Mouse (Mus musculus) E14TG2a.4 (cell line): ENCODE measurements around the gene Cfap221.
A peak's percentile ranks its signal among the peaks of the same experiment; 100 is the strongest.

Experiments
- H3K27me3 ChIP-seq: 2 replicates; pipeline ENCODE4 v1.6.1; 2014; ENCODE audit warnings: low read length, control low read depth; ENCODE audit not compliant: insufficient read depth
- H3K36me3 ChIP-seq: 2 replicates; pipeline ENCODE4 v1.6.1; 2014; ENCODE audit warnings: low read length, control low read depth; ENCODE audit not compliant: insufficient read depth
- H3K4me1 ChIP-seq: replicated peaks from 2 replicates; pipeline ENCODE4 v1.6.1; 2014; ENCODE audit warnings: low read depth, low read length, control low read depth
- H3K4me3 ChIP-seq: replicated peaks from 2 replicates; pipeline ENCODE4 v1.5.1; 2014; ENCODE audit warnings: mild to moderate bottlenecking, low read length
- H3K9me3 ChIP-seq: 2 replicates; pipeline ENCODE4 v1.6.1; 2014; ENCODE audit warnings: low read length, control low read depth
- CTCF ChIP-seq: conservative IDR thresholded peaks from 2 replicates; pipeline ENCODE4 v1.5.1; 2014; ENCODE audit warnings: low read length
- NANOG ChIP-seq: IDR thresholded peaks from 2 replicates; pipeline ENCODE4 v1.6.1; 2014; ENCODE audit warnings: borderline replicate concordance, low read length, mixed read lengths
- POU5F1 ChIP-seq: IDR thresholded peaks from 2 replicates; pipeline ENCODE4 v1.6.1; 2014; ENCODE audit warnings: low read length, borderline replicate concordance

The Cfap221 gene

DNA sequence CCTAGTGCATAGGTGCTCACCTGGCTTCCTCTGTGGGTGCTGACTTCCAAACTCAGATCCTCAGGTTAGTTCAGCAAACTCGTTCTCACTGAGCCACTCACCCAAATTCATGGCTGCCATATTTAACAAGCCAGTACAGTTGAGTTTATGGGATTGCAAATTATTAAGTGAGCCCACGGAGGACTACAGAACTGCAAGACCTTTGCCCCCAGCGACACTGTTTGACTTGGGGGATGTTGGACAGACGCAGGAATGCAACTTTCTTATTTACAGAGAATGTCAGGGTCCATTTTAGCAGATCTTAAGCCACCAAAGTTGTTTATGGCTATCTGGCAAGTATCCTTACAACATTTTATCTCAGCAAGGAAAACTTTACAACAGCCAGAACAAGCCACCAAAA, 21.9 kb downstream of the Cfap221 start:
- Histone ChIP-seq H3K4me3 (no peak overlapping the region), H3K9me3 (no peaks in the 10 kb centered on the region), H3K4me1 (no peaks in the 10 kb centered on the region; the same call in 1 of the 2 replicates), H3K36me3 (no peaks in the 10 kb centered on the region), H3K27me3 (peaks cover 11% of the 10 kb centered on the region)
- TF ChIP-seq CTCF (no peak), POU5F1 (no peak), NANOG (no peak)

GRCm38 (mm10) chr1:119973117-119973516, 23.9 kb downstream of the Cfap221 start:
- Histone ChIP-seq H3K4me3 (no peak overlapping the region), H3K4me1 (no peaks in the 10 kb centered on the region; the same call in 1 of the 2 replicates), H3K27me3 (peaks cover 11% of the 10 kb centered on the region), H3K36me3 (no peaks in the 10 kb centered on the region), H3K9me3 (no peaks in the 10 kb centered on the region)
- TF ChIP-seq POU5F1 (no peak), NANOG (no peak), CTCF (no peak)

- Histone ChIP-seq H3K4me1 (no peaks in the 10 kb centered on the region), H3K9me3 (no peaks in the 10 kb centered on the region), H3K36me3 (no peaks in the 10 kb centered on the region), H3K4me3 (no peak overlapping the region), H3K27me3 (peaks cover 13% of the 10 kb centered on the region)
- TF ChIP-seq POU5F1 (no peak), CTCF (peak; percentile 15; the same call in 1 of the 2 replicates), NANOG (no peak)
Observed at GRCm38 (mm10) chr1:119965804-119966514, 31.1 kb downstream of the Cfap221 start.

- peaks cover 9% of the 10 kb centered on the region for H3K27me3 ChIP-seq
- no peaks in the 10 kb centered on the region for H3K9me3 ChIP-seq
- H3K4me1 ChIP-seq = no peaks in the 10 kb centered on the region
- no peak overlapping the region for H3K4me3 ChIP-seq
- H3K36me3 ChIP-seq = no peaks in the 10 kb centered on the region
- no peak for TF ChIP-seq NANOG
- TF ChIP-seq CTCF = no peak
- TF ChIP-seq POU5F1 = no peak
Observed at GRCm38 (mm10) chr1:119959920-119960319, 37.1 kb downstream of the Cfap221 start.

DNA sequence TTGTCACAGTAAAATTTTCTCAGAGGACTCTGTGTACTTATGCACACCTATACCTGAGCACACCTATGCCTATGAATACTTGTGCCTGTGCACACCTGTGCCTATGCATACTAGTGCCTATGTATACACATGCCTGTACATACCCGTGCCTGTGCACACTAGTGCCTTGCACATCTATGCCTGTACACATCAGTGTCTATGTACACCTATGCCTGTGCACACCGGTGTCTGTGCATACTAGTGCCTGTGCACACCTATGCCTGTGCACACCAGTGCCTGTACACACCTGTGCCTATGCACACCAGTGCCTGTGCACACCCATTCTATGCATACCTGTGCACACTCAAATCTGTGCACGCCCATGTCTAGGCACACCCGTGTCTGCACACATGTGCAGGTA, 37.6 kb downstream of the Cfap221 start:
- no peaks in the 10 kb centered on the region for H3K36me3 ChIP-seq
- peaks cover 3% of the 10 kb centered on the region; the same call in 1 of the 2 replicates for H3K9me3 ChIP-seq
- H3K4me3 ChIP-seq = no peak overlapping the region
- H3K4me1 ChIP-seq = no peaks in the 10 kb centered on the region
- TF ChIP-seq CTCF = no peak
- no peak for TF ChIP-seq POU5F1
- TF ChIP-seq NANOG = no peak
- H3K27me3 ChIP-seq = peaks cover 8% of the 10 kb centered on the region

DNA sequence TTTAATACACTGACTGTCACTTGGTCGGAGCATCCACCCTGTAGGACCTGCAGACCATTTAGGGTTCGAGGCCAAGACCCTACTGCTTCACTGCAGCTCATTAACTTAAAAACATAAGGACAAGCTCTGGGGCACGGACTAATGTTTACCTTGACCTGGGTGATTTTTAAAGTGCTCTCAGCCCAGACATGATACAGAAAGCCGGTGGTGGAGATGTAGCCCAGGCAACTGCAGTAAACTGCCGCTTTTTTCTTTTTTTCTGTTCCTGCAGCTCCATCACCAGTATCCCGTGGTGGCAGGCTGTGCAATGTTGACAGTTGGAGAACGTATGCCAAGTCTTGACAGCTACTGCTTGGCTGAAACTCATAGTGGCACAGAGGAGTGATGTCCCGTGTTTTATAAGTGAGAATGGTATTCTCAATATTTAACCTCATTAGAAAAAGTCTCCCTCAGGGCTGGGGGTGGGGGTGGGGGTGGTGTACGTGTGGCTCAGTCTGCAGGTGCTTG, 39.3 kb downstream of the Cfap221 start:
- Histone ChIP-seq H3K4me1 (no peaks in the 10 kb centered on the region), H3K9me3 (peaks cover 15% of the 10 kb centered on the region), H3K27me3 (no peaks in the 10 kb centered on the region), H3K36me3 (no peaks in the 10 kb centered on the region), H3K4me3 (no peak overlapping the region)
- TF ChIP-seq CTCF = no peak
- TF ChIP-seq POU5F1 = no peak
- no peak for TF ChIP-seq NANOG

DNA sequence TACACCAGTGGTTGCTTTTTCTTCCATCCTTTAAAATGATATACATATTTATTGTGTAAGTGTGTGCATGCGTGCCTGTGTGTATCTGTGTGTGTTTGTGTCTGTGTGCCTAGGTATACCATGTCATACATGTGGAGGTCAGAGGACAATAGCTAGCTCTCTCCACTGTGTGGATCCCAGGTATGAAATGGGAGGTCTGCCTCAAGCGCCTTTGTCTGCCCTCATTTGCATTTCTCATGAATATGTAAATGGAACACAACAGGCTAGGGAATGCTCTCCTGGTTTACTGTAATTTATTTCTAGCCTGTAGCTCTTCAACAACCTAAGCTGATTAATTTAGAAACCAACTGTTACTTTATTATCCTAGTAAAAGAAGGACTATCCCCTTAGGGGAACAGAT, 42.4 kb downstream of the Cfap221 start:
- peaks cover 2% of the 10 kb centered on the region for H3K27me3 ChIP-seq
- H3K4me1 ChIP-seq = no peaks in the 10 kb centered on the region
- no peaks in the 10 kb centered on the region for H3K36me3 ChIP-seq
- no peak overlapping the region for H3K4me3 ChIP-seq
- peaks cover 15% of the 10 kb centered on the region for H3K9me3 ChIP-seq
- no peak for TF ChIP-seq POU5F1
- no peak for TF ChIP-seq CTCF
- no peak for TF ChIP-seq NANOG

DNA sequence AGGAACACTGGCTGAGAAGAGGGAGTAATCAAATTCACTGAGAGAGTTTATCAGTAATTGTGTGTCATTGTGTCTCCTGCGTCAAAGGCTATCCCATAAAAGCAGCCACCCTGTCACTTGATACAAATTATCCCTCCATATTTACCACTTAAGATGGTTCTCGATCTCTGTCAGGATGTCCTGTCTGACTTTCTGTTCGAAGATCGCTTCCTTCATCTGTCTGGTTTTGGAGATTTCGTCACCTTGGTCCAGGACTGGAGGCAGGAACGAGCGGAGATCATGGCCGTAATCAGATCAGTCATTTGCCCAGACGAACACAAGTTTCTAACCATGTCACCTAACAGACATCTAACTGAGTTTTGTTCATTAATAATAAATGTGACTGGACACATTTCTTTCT, 43.6 kb downstream of the Cfap221 start:
- Histone ChIP-seq H3K36me3 (no peaks in the 10 kb centered on the region), H3K27me3 (peaks cover 3% of the 10 kb centered on the region), H3K4me3 (no peak overlapping the region), H3K4me1 (no peaks in the 10 kb centered on the region), H3K9me3 (peaks cover 15% of the 10 kb centered on the region)
- TF ChIP-seq CTCF = no peak
- no peak for TF ChIP-seq NANOG
- no peak for TF ChIP-seq POU5F1

DNA sequence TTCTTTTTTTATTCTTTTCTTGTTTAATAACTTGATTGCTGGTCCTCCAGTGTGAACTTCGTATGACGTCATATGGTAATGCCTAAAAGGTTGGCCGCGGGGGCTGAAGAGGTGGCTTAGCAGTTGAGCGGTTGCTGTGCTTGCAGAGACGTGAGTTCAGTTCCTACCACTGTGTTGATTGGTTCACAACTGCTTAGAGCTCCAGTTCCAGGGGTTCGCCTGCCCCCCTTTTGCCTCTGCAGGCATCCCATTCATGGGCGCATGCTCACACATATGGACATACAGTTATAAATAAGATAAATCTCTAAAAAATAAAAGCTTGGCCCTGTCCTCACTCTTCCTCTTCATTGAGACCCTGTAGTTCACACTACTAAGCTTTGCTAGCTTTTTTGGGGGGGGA, 46.9 kb downstream of the Cfap221 start:
- no peak overlapping the region for H3K4me3 ChIP-seq
- no peaks in the 10 kb centered on the region for H3K36me3 ChIP-seq
- no peaks in the 10 kb centered on the region for H3K4me1 ChIP-seq
- H3K27me3 ChIP-seq = peaks cover 3% of the 10 kb centered on the region
- TF ChIP-seq POU5F1 (no peak), NANOG (no peak), CTCF (no peak)
- H3K9me3 ChIP-seq = peaks cover 15% of the 10 kb centered on the region
